Mouse (Mus musculus) thymus, adult 2 months (tissue): ENCODE data around the gene Srrm3.

Experiments used
- CTCF ChIP-seq: fragments of 200-500 bp; IDR thresholded peaks from 2 replicates; pipeline ENCODE4 v1.5.1; 2012; ENCODE audit warnings: mild to moderate bottlenecking, control low read depth, low read length, moderate library complexity, borderline replicate concordance; ENCODE audit not compliant: control insufficient read depth, poor library complexity, insufficient read depth; ENCODE audit errors: extremely low read depth
- POLR2A ChIP-seq: fragments of 200-500 bp; IDR thresholded peaks from 2 replicates; pipeline ENCODE4 v1.6.1; 2012; ENCODE audit warnings: mild to moderate bottlenecking, low read length, control low read depth, moderate library complexity; ENCODE audit not compliant: control insufficient read depth, poor library complexity, insufficient read depth; ENCODE audit errors: extremely low read depth

GRCm38 (mm10) chr5:135802641-135803040 is 4.0 kb upstream of the Srrm3 start:
- TF ChIP-seq CTCF (no peak), POLR2A (no peak)
